Mouse (Mus musculus): ENCODE data around the gene Cask. TPM values are rescaled to one million over a fixed set of nuclear protein-coding genes. Genes with fewer than 3 reads are reported as not detected.

Gene Cask
- polyA plus RNA-seq, 2 experiments = 1.5 to 1.6 TPM

- no peak for ATAC-seq (ENCODE audit: insufficient read depth)
These were observed 251.8 kb downstream of the Cask start for GRCm38 (mm10) chrX:13599373-13599772.

GRCm38 (mm10) chrX:13577647-13578046 is 273.5 kb downstream of the Cask start:
- H3K9ac ChIP-seq (replicated peaks) = no peak overlapping the region
- no peak overlapping the region for H3K4me3 ChIP-seq (ENCODE audit: insufficient read depth in 1 of 2, low read depth in 2 of 2, low read length in 2 of 2)
- H3K36me3 ChIP-seq (replicated peaks; ENCODE audit: control insufficient read depth, insufficient read depth, low read depth) = no peaks in the 10 kb centered on the region
- H3K9me3 ChIP-seq (ENCODE audit: control insufficient read depth, low read length) = no peaks in the 10 kb centered on the region
- no peak overlapping the region for H3K4me2 ChIP-seq (ENCODE audit: low read depth)
- no peak overlapping the region for H3K27ac ChIP-seq
- TF ChIP-seq EP300 (IDR thresholded peaks at IDR 0.05; ENCODE audit: low read depth) = no peak
- no peaks in the 10 kb centered on the region for H3K27me3 ChIP-seq (ENCODE audit: control insufficient read depth, insufficient read depth, low read length)
- ATAC-seq (ENCODE audit: insufficient read depth) (no peak), DNase-seq (ENCODE audit: low read depth in 3 of 3, low spot score in 3 of 3) (no peak)
- WGBS (ENCODE audit: insufficient replicate concordance) = 38% methylated on average over 3 of the region's 3 CpGs
- H3K4me1 ChIP-seq (replicated peaks; ENCODE audit: control insufficient read depth in 2 of 2, insufficient read depth in 2 of 2, low read length in 1 of 2) = no peaks in the 10 kb centered on the region

More at GRCm38 (mm10) chrX:13599373-13599772, 251.8 kb downstream of the Cask start:
- no peak for TF ChIP-seq CTCF (IDR thresholded peaks at IDR 0.05; ENCODE audit: low read depth)
- TF ChIP-seq EP300 (IDR thresholded peaks at IDR 0.05; ENCODE audit: low read depth) = no peak
- WGBS (ENCODE audit: insufficient replicate concordance) = 32% methylated on average over 2 of the region's 2 CpGs
- Histone ChIP-seq H3K4me2 (ENCODE audit: low read depth) (no peak overlapping the region), H3K27ac (no peak overlapping the region), H3K36me3 (replicated peaks; ENCODE audit: control insufficient read depth, insufficient read depth, low read depth) (no peaks in the 10 kb centered on the region), H3K27me3 (ENCODE audit: control insufficient read depth, insufficient read depth, low read length) (no peaks in the 10 kb centered on the region), H3K9ac (replicated peaks) (no peak overlapping the region), H3K9me3 (ENCODE audit: control insufficient read depth, low read length) (no peaks in the 10 kb centered on the region), H3K4me3 (ENCODE audit: insufficient read depth in 1 of 2, low read depth in 2 of 2, low read length in 2 of 2) (no peak overlapping the region), H3K4me1 (replicated peaks; ENCODE audit: control insufficient read depth in 2 of 2, insufficient read depth in 2 of 2, low read length in 1 of 2) (no peaks in the 10 kb centered on the region)
- DNase-seq (ENCODE audit: low read depth in 3 of 3, low spot score in 3 of 3) = no peak

- Histone ChIP-seq H3K27me3 (ENCODE audit: control insufficient read depth, insufficient read depth, low read length) (no peaks in the 10 kb centered on the region), H3K9ac (replicated peaks) (no peak overlapping the region), H3K4me1 (replicated peaks; ENCODE audit: control insufficient read depth in 2 of 2, insufficient read depth in 2 of 2, low read length in 1 of 2) (no peaks in the 10 kb centered on the region), H3K36me3 (replicated peaks; ENCODE audit: control insufficient read depth, insufficient read depth, low read depth) (no peaks in the 10 kb centered on the region), H3K9me3 (ENCODE audit: control insufficient read depth, low read length) (no peaks in the 10 kb centered on the region), H3K4me3 (ENCODE audit: insufficient read depth in 1 of 2, low read depth in 2 of 2, low read length in 2 of 2) (no peak overlapping the region), H3K27ac (no peak overlapping the region), H3K4me2 (ENCODE audit: low read depth) (no peak overlapping the region)
- 32% methylated on average over 2 of the region's 2 CpGs for WGBS (ENCODE audit: insufficient replicate concordance)
- no peak for DNase-seq (ENCODE audit: low read depth in 3 of 3, low spot score in 3 of 3)
- TF ChIP-seq EP300 (IDR thresholded peaks at IDR 0.05; ENCODE audit: low read depth) = no peak
- TF ChIP-seq CTCF (IDR thresholded peaks at IDR 0.05; ENCODE audit: low read depth) = no peak
- ATAC-seq (ENCODE audit: insufficient read depth) = no peak
These were observed 274.6 kb downstream of the Cask start for GRCm38 (mm10) chrX:13576606-13577005.

- Histone ChIP-seq H3K9ac (replicated peaks) (no peak overlapping the region), H3K4me3 (ENCODE audit: insufficient read depth in 1 of 2, low read depth in 2 of 2, low read length in 2 of 2) (no peak overlapping the region), H3K27me3 (ENCODE audit: control insufficient read depth, insufficient read depth, low read length) (no peaks in the 10 kb centered on the region), H3K9me3 (ENCODE audit: control insufficient read depth, low read length) (no peaks in the 10 kb centered on the region), H3K36me3 (replicated peaks; ENCODE audit: control insufficient read depth, insufficient read depth, low read depth) (no peaks in the 10 kb centered on the region), H3K4me1 (replicated peaks; ENCODE audit: control insufficient read depth in 2 of 2, insufficient read depth in 2 of 2, low read length in 1 of 2) (no peaks in the 10 kb centered on the region), H3K27ac (no peak overlapping the region), H3K4me2 (ENCODE audit: low read depth) (no peak overlapping the region)
- ATAC-seq (ENCODE audit: insufficient read depth) (no peak), DNase-seq (ENCODE audit: low read depth in 3 of 3, low spot score in 3 of 3) (no peak)
- 58% methylated on average over 3 of the region's 3 CpGs for WGBS (ENCODE audit: insufficient replicate concordance)
- TF ChIP-seq CTCF (IDR thresholded peaks at IDR 0.05; ENCODE audit: low read depth) (no peak), EP300 (IDR thresholded peaks at IDR 0.05; ENCODE audit: low read depth) (no peak)
These were observed 276.3 kb downstream of the Cask start for GRCm38 (mm10) chrX:13574872-13575271.

- WGBS (ENCODE audit: insufficient replicate concordance) = 56% methylated on average over 2 of the region's 2 CpGs
- Histone ChIP-seq H3K9ac (replicated peaks) (no peak overlapping the region), H3K4me2 (ENCODE audit: low read depth) (no peak overlapping the region), H3K27ac (no peak overlapping the region), H3K4me3 (ENCODE audit: insufficient read depth in 1 of 2, low read depth in 2 of 2, low read length in 2 of 2) (no peak overlapping the region), H3K36me3 (replicated peaks; ENCODE audit: control insufficient read depth, insufficient read depth, low read depth) (no peaks in the 10 kb centered on the region), H3K9me3 (ENCODE audit: control insufficient read depth, low read length) (no peaks in the 10 kb centered on the region), H3K4me1 (replicated peaks; ENCODE audit: control insufficient read depth in 2 of 2, insufficient read depth in 2 of 2, low read length in 1 of 2) (no peaks in the 10 kb centered on the region), H3K27me3 (ENCODE audit: control insufficient read depth, insufficient read depth, low read length) (no peaks in the 10 kb centered on the region)
- DNase-seq (ENCODE audit: low read depth in 3 of 3, low spot score in 3 of 3) = no peak
- TF ChIP-seq CTCF (IDR thresholded peaks at IDR 0.05; ENCODE audit: low read depth) (no peak), EP300 (IDR thresholded peaks at IDR 0.05; ENCODE audit: low read depth) (no peak)
- no peak for ATAC-seq (ENCODE audit: insufficient read depth)
These were observed 276.9 kb downstream of the Cask start for GRCm38 (mm10) chrX:13574298-13574697.
